Mouse (Mus musculus): ENCODE measurements around the gene Myo1h. TPM values are rescaled to one million over a fixed set of nuclear protein-coding genes. Genes with fewer than 3 reads are reported as not detected.

The Myo1h gene
- total and polyA plus RNA-seq, 3 experiments = 0.49 to 0.97 TPM; not detected in 1

DNA sequence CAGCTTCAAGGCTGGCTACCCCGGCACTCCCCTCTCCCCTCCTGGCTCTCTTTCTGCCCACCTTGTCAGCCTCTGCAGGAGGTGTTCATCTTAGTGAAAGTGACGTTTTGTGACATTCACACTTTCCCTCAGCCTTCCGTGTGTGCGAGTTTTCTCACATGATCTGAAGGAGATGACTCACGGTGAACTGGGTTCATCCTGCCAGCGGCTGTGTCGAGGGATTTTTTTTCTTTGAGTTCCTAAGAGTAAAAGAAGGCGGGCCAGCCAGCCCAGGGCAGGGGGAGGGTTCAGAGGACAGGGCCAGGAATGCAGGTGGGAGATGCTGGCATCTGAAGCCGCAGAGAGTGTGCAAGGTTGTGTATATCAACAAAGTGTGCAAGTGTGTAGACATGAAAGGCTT is 104.2 kb downstream of the Myo1h start:
- no peak for DNase-seq

DNA sequence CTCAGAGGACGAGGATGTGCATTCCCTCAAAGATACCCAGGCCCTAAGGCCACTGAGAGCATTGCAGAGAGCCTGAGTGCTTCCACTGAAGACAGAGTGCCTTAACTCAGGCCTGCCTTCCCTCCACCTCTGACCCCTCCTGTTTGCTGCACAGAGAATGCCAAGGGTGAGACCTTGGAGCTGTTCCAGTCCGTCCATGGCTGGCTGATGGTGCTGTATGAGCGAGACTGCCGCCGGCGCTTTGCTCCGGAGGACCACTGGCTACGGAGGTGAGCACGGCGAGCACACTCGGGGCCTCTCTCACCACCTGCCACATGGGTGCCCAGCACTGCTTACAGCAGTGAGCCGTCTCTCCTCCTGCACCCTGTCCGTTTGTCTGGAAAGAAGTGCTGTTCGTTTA is 117.6 kb downstream of the Myo1h start:
- peak; percentile 92 for DNase-seq

- peak; percentile 34 for DNase-seq
Observed at GRCm38 (mm10) chr5:114407269-114407668, 118.3 kb downstream of the Myo1h start.

DNA sequence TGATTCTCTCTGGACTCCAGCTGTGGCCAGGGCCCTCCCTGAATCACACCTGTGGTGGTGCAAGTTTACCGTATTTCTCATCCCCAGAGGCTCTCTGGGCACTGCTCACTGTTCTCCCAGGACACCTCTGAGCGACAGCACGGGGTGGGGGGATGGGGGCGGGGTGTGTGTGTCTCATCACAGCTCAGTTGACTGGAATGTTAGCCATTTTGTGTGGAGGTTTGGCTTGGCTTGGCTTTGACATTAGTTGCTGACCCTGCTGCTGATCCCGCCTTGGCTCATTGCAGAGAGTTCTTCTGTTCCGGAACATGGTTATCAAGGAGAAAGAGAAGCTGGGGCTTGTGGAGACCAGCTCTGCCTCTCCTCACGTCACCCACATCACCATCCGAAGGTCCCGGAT is 118.8 kb downstream of the Myo1h start:
- DNase-seq = no peak

DNA sequence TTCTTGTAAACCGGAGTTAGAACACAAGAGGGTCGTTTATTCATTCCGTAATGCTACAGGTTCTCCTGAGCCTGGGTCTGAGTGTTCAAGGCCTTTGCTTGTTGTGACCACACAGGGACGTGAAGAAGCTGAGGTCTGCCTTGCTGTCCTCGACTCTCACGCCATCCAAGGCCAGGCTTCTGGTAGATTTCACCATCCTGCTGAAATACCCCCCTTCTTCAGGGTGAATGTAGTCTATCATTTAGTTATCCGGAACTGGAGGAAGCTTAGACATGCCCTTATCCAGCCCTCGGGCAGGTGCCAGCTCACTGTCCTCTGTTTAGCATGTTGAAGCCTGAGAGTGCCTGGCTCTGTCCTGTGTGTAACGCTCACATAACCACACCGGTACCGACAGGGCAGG is 119.9 kb downstream of the Myo1h start:
- peak; percentile 67 for DNase-seq

DNA sequence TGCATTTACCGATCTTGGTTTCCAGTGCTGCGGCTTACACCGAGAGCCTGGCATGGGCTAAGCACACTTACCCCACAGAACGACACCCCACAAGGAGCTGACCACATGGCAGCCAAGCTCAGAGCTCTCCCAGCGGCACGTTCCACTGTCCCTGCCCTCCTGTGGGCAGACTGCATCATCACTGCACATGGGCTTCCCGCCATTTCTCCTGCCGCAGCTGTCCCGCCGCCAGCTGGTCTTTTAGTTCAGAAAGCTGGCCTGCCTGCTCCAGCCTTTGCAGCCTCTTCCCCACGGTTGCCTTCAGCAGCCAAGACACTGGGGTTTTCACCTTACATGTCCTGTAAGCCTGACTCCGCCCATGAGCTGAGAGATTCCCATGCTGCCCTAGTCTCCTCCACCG is 121.5 kb downstream of the Myo1h start:
- DNase-seq = no peak

- no peak for DNase-seq
Observed at GRCm38 (mm10) chr5:114412361-114412998, 123.5 kb downstream of the Myo1h start.

GRCm38 (mm10) chr5:114413067-114413735 is 124.2 kb downstream of the Myo1h start:
- peak; percentile 83 for DNase-seq

Small RNA genes lying within 50 kb of the gene (microRNA-seq; reads per million reads assigned to microRNA genes)
- gene Mir7027 = 0 to 0.41 reads per million in 2 experiments

Other genes with a start within 250 kb of the Myo1h start
- gene Usp30, start 223.7 kb upstream of the Myo1h start, total RNA-seq (2021) = 10 to 100 TPM; 25.4 to 40.0 TPM
- gene Usp30, start 223.7 kb upstream of the Myo1h start, polyA plus RNA-seq (2012; rRNA removed) = 26.6 and 31.3 TPM in 2 replicates
- gene Svop, start 197.6 kb upstream of the Myo1h start, total RNA-seq (2021) = 1 to 10 TPM; 1.6 to 4.0 TPM
- 1.5 and 1.9 TPM in 2 replicates for gene Svop, start 197.6 kb upstream of the Myo1h start, polyA plus RNA-seq (2012; rRNA removed)
- gene Alkbh2, start 160.9 kb upstream of the Myo1h start, total RNA-seq (2021) = 1 to 10 TPM; 6.0 to 9.3 TPM
- gene Alkbh2, start 160.9 kb upstream of the Myo1h start, polyA plus RNA-seq (2012; rRNA removed) = 10.1 and 15.2 TPM in 2 replicates
- 1 to 10 TPM; 4.7 to 5.7 TPM for gene Ung, start 158.8 kb upstream of the Myo1h start, total RNA-seq (2021)
- gene Ung, start 158.8 kb upstream of the Myo1h start, polyA plus RNA-seq (2012; rRNA removed) = 4.3 and 4.9 TPM in 2 replicates
- 100 to 1,000 TPM; 119 to 132 TPM for gene Acacb, start 142.6 kb upstream of the Myo1h start, total RNA-seq (2021)
- gene Acacb, start 142.6 kb upstream of the Myo1h start, polyA plus RNA-seq (2012; rRNA removed) = 81.3 and 102 TPM in 2 replicates
- not detected for gene Foxn4, start 15.4 kb upstream of the Myo1h start, total RNA-seq (2021)
- not detected in 2 replicates for gene Foxn4, start 15.4 kb upstream of the Myo1h start, polyA plus RNA-seq (2012; rRNA removed)
- gene Kctd10, start 91.3 kb downstream of the Myo1h start, total RNA-seq (2021) = 10 to 100 TPM; 67.0 to 76.7 TPM
- gene Kctd10, start 91.3 kb downstream of the Myo1h start, polyA plus RNA-seq (2012; rRNA removed) = 68.9 and 71.4 TPM in 2 replicates
- 10 to 100 TPM; 74.6 to 75.4 TPM for gene Ube3b, start 91.4 kb downstream of the Myo1h start, total RNA-seq (2021)
- gene Ube3b, start 91.4 kb downstream of the Myo1h start, polyA plus RNA-seq (2012; rRNA removed) = 122 and 137 TPM in 2 replicates
- 10 to 100 TPM; 21.2 to 23.1 TPM for gene Mmab, start 154.9 kb downstream of the Myo1h start, total RNA-seq (2021)
- gene Mmab, start 154.9 kb downstream of the Myo1h start, polyA plus RNA-seq (2012; rRNA removed) = 27.4 and 37.4 TPM in 2 replicates
- 10 to 100 TPM; 32.6 to 34.0 TPM for gene Mvk, start 155.1 kb downstream of the Myo1h start, total RNA-seq (2021)
- gene Mvk, start 155.1 kb downstream of the Myo1h start, polyA plus RNA-seq (2012; rRNA removed) = 60.4 and 73.3 TPM in 2 replicates

Data from adrenal gland, adult 2 months (tissue).